ENCODE assay signal across 8 mouse cellular contexts in the genomic region with DNA sequence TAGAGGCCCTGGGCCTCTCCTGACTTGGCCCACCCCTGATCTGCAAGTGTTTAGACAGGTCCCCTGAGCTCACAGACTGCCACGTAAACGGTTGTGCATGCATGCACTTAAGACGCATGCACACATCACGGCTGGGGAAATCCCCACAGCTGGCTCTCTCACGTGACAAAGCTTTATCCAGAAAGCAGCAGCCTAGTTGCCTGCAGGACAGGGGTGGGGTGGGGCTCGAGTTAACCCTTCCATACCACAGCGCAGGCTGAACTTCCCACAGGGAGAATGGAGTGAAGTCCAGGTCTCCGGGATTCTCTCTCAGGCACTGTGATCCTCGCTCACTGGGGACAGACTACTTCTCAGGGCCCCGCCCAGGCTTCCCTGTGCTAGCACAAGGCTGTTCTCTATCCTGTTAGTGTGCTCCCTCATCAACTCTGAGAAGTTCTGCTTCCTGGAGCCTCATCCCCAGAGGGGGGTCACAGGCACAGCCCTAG.
DNase-seq lines count a peak whose midpoint lies in the region; ATAC-seq and TF ChIP-seq lines count a peak whose summit lies in the region.

No protein-coding gene starts in this region.

- WGBS in forebrain, embryonic 11.5 days, result 14% methylated on average over 10 of the region's 10 CpGs
- 18% methylated on average over 10 of the region's 10 CpGs for WGBS in hindbrain, embryonic 14.5 days
- WGBS in liver, embryonic 14.5 days (ENCODE audit: insufficient replicate concordance), result 42% methylated on average over 10 of the region's 10 CpGs
- 23% methylated on average over 10 of the region's 10 CpGs for WGBS in neural tube, embryonic 14.5 days

- peak; percentile 53 for DNase-seq in adrenal gland, postnatal 10 days
- no peak for DNase-seq in adrenal gland, adult 8-10 months
- peak; percentile 73 for DNase-seq in forebrain, embryonic 11.5 days (ENCODE audit: low spot score)
- DNase-seq in hindbrain, embryonic 14.5 days (ENCODE audit: low spot score), result no peak
- peak in 1 of 3 experiments; percentile 32 for DNase-seq in liver, embryonic 14.5 days (ENCODE audit: low read depth in 3 of 3, low spot score in 3 of 3)
- no peak for DNase-seq in cerebellum, postnatal 36 days
- DNase-seq in right cerebral cortex, postnatal 4 days, result no peak

- TF ChIP-seq CTCF in liver, embryonic 14.5 days (IDR thresholded peaks at IDR 0.05; ENCODE audit: low read depth), result no peak

- H3K9me3 ChIP-seq in forebrain, embryonic 11.5 days (ENCODE audit: control insufficient read depth, low read length), result no peaks in the 10 kb centered on the region
- no peaks in the 10 kb centered on the region for H3K9me3 ChIP-seq in hindbrain, embryonic 14.5 days (ENCODE audit: control insufficient read depth, low read length)
- no peaks in the 10 kb centered on the region for H3K9me3 ChIP-seq in liver, embryonic 14.5 days (ENCODE audit: control insufficient read depth, low read length)
- no peaks in the 10 kb centered on the region for H3K9me3 ChIP-seq in neural tube, embryonic 14.5 days (ENCODE audit: control insufficient read depth, low read length)

- no peak overlapping the region for H3K4me2 ChIP-seq in forebrain, embryonic 11.5 days (ENCODE audit: low read depth, low read length, severe bottlenecking)
- H3K4me2 ChIP-seq in hindbrain, embryonic 14.5 days (replicated peaks), result no peak overlapping the region
- no peak overlapping the region for H3K4me2 ChIP-seq in liver, embryonic 14.5 days (ENCODE audit: low read depth)
- no peak overlapping the region for H3K4me2 ChIP-seq in neural tube, embryonic 14.5 days (ENCODE audit: low read depth, low read length)

- peaks cover 23% of the 10 kb centered on the region for H3K4me1 ChIP-seq in forebrain, embryonic 11.5 days (replicated peaks; ENCODE audit: control insufficient read depth, insufficient read depth, low read length)
- H3K4me1 ChIP-seq in hindbrain, embryonic 14.5 days (replicated peaks; ENCODE audit: control insufficient read depth, insufficient read depth, low read length), result peaks cover 37% of the 10 kb centered on the region
- peaks cover 0 to 2% of the 10 kb centered on the region in 2 experiments; a peak in 2 of 4 replicates for H3K4me1 ChIP-seq in liver, embryonic 14.5 days (replicated peaks; ENCODE audit: control insufficient read depth in 2 of 2, insufficient read depth in 2 of 2, low read length in 1 of 2)
- peaks cover 26% of the 10 kb centered on the region for H3K4me1 ChIP-seq in neural tube, embryonic 14.5 days (ENCODE audit: control insufficient read depth, insufficient read depth, low read length)

- peak; percentile 42 for ATAC-seq in forebrain, embryonic 11.5 days (replicated peaks; ENCODE audit: low FRiP score)
- peak; percentile 58 for ATAC-seq in hindbrain, embryonic 14.5 days (ENCODE audit: low FRiP score)
- peak; percentile 58; the same call in 1 of the 2 replicates for ATAC-seq in liver, embryonic 14.5 days (ENCODE audit: insufficient read depth)
- peak; percentile 47; the same call in 1 of the 2 replicates for ATAC-seq in neural tube, embryonic 14.5 days (ENCODE audit: low read depth)

- peak overlapping the region; percentile 9; the same call in 1 of the 2 replicates for H3K9ac ChIP-seq in forebrain, embryonic 11.5 days (ENCODE audit: low read length)
- no peak overlapping the region for H3K9ac ChIP-seq in hindbrain, embryonic 14.5 days
- no peak overlapping the region for H3K9ac ChIP-seq in liver, embryonic 14.5 days (replicated peaks)
- H3K9ac ChIP-seq in neural tube, embryonic 14.5 days (replicated peaks; ENCODE audit: low read depth, low read length), result peak overlapping the region; percentile 8; the same call in 1 of the 2 replicates

- H3K27me3 ChIP-seq in forebrain, embryonic 11.5 days (ENCODE audit: control insufficient read depth, insufficient read depth, low read length), result no peaks in the 10 kb centered on the region
- H3K27me3 ChIP-seq in hindbrain, embryonic 14.5 days (ENCODE audit: control insufficient read depth, insufficient read depth, low read length), result no peaks in the 10 kb centered on the region
- no peaks in the 10 kb centered on the region for H3K27me3 ChIP-seq in liver, embryonic 14.5 days (ENCODE audit: control insufficient read depth, insufficient read depth, low read length)
- no peaks in the 10 kb centered on the region for H3K27me3 ChIP-seq in neural tube, embryonic 14.5 days (ENCODE audit: control insufficient read depth, insufficient read depth, low read length)

- H3K36me3 ChIP-seq in forebrain, embryonic 11.5 days (ENCODE audit: control insufficient read depth, insufficient read depth, low read length), result no peaks in the 10 kb centered on the region
- no peaks in the 10 kb centered on the region for H3K36me3 ChIP-seq in hindbrain, embryonic 14.5 days (replicated peaks; ENCODE audit: control insufficient read depth, insufficient read depth)
- H3K36me3 ChIP-seq in liver, embryonic 14.5 days (replicated peaks; ENCODE audit: control insufficient read depth, insufficient read depth, low read depth), result no peaks in the 10 kb centered on the region
- H3K36me3 ChIP-seq in neural tube, embryonic 14.5 days (ENCODE audit: control insufficient read depth, insufficient read depth, low read length), result no peaks in the 10 kb centered on the region

- no peak overlapping the region for H3K27ac ChIP-seq in forebrain, embryonic 11.5 days (ENCODE audit: low read depth, low read length)
- peak overlapping the region; percentile 53; the same call in 1 of the 2 replicates for H3K27ac ChIP-seq in hindbrain, embryonic 14.5 days
- H3K27ac ChIP-seq in liver, embryonic 14.5 days, result no peak overlapping the region
- peak overlapping the region; percentile 16; the same call in 1 of the 2 replicates for H3K27ac ChIP-seq in neural tube, embryonic 14.5 days (ENCODE audit: low read depth, low read length)

- no peak overlapping the region for H3K4me3 ChIP-seq in forebrain, embryonic 11.5 days (ENCODE audit: low read depth, low read length)
- no peak overlapping the region for H3K4me3 ChIP-seq in hindbrain, embryonic 14.5 days (replicated peaks; ENCODE audit: low read length)
- H3K4me3 ChIP-seq in liver, embryonic 14.5 days (ENCODE audit: insufficient read depth in 1 of 2, low read depth in 2 of 2, low read length in 2 of 2), result no peak overlapping the region
- H3K4me3 ChIP-seq in neural tube, embryonic 14.5 days (ENCODE audit: low read depth, low read length), result no peak overlapping the region

- TF ChIP-seq EP300 in liver, embryonic 14.5 days (IDR thresholded peaks at IDR 0.05; ENCODE audit: low read depth), result no peak

Comparison
In these comparisons a context has a peak if more than half of its experiments do, and no peak if none do; other contexts are left out.
1. DNase-seq: peak in adrenal gland, postnatal 10 days (single experiment) and forebrain, embryonic 11.5 days (single experiment); none in adrenal gland, adult 8-10 months (single experiment), hindbrain, embryonic 14.5 days (single experiment), cerebellum, postnatal 36 days (0 of 2) and right cerebral cortex, postnatal 4 days (single experiment).
2. H3K27ac ChIP-seq: peak in hindbrain, embryonic 14.5 days (single experiment) and neural tube, embryonic 14.5 days (single experiment); none in forebrain, embryonic 11.5 days (single experiment) and liver, embryonic 14.5 days (single experiment).
3. H3K9ac ChIP-seq: peak in forebrain, embryonic 11.5 days (single experiment) and neural tube, embryonic 14.5 days (single experiment); none in hindbrain, embryonic 14.5 days (single experiment) and liver, embryonic 14.5 days (single experiment).
4. Peak in every context shown above with its lines, with median percentiles within 50 percentile points of each other: ATAC-seq.